Mouse (Mus musculus) spleen, adult 2 months (tissue): ENCODE results near the gene Tm7sf3.

Experiments used
- CTCF ChIP-seq: fragments of 200-500 bp; IDR thresholded peaks from 2 replicates; pipeline ENCODE4 v1.5.1; 2011; ENCODE audit warnings: mild to moderate bottlenecking, inconsistent platforms; ENCODE audit not compliant: insufficient read depth, insufficient read length, insufficient replicate concordance; ENCODE audit errors: extremely low read depth
- POLR2A ChIP-seq: fragments of 200-500 bp; IDR thresholded peaks from 2 replicates; pipeline ENCODE4 v1.6.1; 2011; ENCODE audit warnings: low read depth, low read length, inconsistent platforms

- TF ChIP-seq CTCF = no peak
- TF ChIP-seq POLR2A = no peak
These were observed 10.6 kb upstream of the Tm7sf3 start for GRCm38 (mm10) chr6:146653197-146653596.
